Mouse (Mus musculus) embryonic facial prominence, embryonic 13.5 days (tissue): ENCODE data around the gene Zfp560. TPM values are rescaled to one million over a fixed set of nuclear protein-coding genes. Genes with fewer than 3 reads are reported as not detected.
"Not testable (repeated sequence)": the region's sequence is repeated elsewhere in the genome, so short reads cannot be mapped to it uniquely, and the experiment has no call there.

Experiments used
- ATAC-seq: fragments of 200-750 bp; cut with Nextera tagmentation; 2 replicates; pipeline ENCODE4 v1.8.0; 2017; ENCODE audit warnings: low read depth; ENCODE audit not compliant: insufficient number of reproducible peaks, insufficient read depth, low FRiP score, low TSS enrichment
- H3K27ac ChIP-seq: fragments of 300-500 bp; sonication (generic); 2 replicates; pipeline ENCODE4 v1.5.1; 2015; ENCODE audit warnings: moderate library complexity, mild to moderate bottlenecking, inconsistent platforms
- H3K27me3 ChIP-seq: fragments of 300-500 bp; sonication (generic); 2 replicates; pipeline ENCODE4 v1.6.1; 2015; ENCODE audit warnings: mild to moderate bottlenecking, inconsistent platforms
- H3K36me3 ChIP-seq: fragments of 300-500 bp; sonication (generic); 2 replicates; pipeline ENCODE4 v1.6.1; 2015; ENCODE audit warnings: mild to moderate bottlenecking, inconsistent platforms
- H3K4me1 ChIP-seq: fragments of 300-500 bp; sonication (generic); 2 replicates; pipeline ENCODE4 v1.6.1; 2015; ENCODE audit warnings: inconsistent platforms
- H3K4me2 ChIP-seq: fragments of 300-500 bp; sonication (generic); 2 replicates; pipeline ENCODE4 v1.6.1; 2015; ENCODE audit warnings: moderate library complexity, mild to moderate bottlenecking, inconsistent platforms
- H3K4me3 ChIP-seq: fragments of 300-500 bp; sonication (generic); 2 replicates; pipeline ENCODE4 v1.5.1; 2015; ENCODE audit warnings: mild to moderate bottlenecking, inconsistent platforms
- H3K9ac ChIP-seq: fragments of 300-500 bp; sonication (generic); 2 replicates; pipeline ENCODE4 v1.6.1; 2015; ENCODE audit warnings: mild to moderate bottlenecking, inconsistent platforms
- H3K9me3 ChIP-seq: fragments of 300-500 bp; sonication (generic); 2 replicates; pipeline ENCODE4 v1.6.1; 2016; ENCODE audit warnings: inconsistent platforms
- WGBS: fragments of 180-500 bp; shearing (Covaris S2); methylation state at CpG from one replicate; pipeline ENCODE4 v1.1.7; 2015; ENCODE audit warnings: mixed read lengths; 5-methylcytosine and 5-hydroxymethylcytosine counted together
- polyA plus RNA-seq: library from polyadenylated mRNA; unstranded; fragments of >200 nt; fragmentation: Nextera tagmentation; extraction: Ambion mirVana; gene quantifications from 2 replicates; pipeline ENCODE4 v1.2.1, GENCODE M21; 2015

The Zfp560 gene
- polyA plus RNA-seq = 33.3 and 37.6 TPM in 2 replicates

DNA sequence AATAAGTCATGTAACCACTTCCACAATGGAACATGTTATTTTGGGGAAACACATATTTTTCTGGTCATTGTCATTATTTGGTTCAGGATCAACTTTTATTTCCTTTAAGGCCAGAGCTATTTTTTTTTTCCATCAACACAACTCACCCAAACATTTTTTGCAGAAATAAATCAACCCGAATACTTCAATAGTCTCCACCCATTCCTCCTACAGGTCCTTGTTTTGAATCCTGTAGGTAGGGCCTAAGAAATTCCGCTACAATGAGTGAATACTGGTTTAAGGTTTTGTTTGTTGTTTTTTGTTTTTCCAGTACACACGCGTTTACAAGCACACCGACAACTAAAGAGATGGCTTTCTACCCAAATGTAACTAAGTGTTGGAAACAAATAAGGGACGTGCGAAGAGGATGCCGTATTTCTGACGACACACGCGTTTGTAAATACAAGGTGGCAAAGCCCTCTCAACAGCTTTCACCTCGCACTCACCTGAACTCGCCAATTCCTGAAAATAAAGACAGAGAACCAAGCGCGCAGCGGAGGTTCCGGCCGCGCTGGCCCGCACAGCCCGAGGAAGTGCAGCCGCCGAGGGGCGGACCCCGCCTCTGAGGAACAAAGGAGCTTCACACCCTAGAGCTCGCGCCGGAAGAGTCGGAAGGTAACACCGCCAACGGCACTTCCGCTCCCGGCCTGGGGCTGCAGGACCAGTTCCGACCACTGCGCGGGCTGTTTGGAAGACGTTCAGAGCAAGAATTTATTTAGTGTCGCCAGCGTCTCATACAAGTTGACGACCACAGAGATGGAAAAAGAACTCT lies at the start of gene Zfp560:
Gene Zfp560, minus strand, starts transcription at position 646 of the 811 bp plus-strand sequence.
- peak within 1 kb of the TSS; percentile 56 for H3K4me3 ChIP-seq

DNA sequence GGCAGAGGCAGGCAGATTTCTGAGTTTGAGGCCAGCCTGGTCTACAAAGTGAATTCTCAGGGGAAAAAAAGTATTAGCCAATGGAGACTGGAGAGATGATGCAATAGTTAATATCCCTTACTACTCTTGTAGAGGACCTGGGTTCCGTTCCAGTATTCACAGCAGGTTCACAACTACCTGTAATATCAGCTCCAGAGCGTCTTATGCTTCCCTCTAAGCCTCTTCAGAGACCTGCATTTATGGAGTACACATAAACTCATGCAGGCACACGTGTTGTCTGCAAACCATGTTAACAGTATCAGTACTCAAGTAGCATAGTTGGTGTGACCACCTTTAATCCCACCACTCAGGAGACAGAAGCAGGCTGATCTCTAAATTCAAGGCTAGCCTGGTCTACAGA lies 45.0 kb upstream of the Zfp560 start:
- Histone ChIP-seq H3K4me1 (no peaks in the 10 kb centered on the region), H3K9me3 (no peaks in the 10 kb centered on the region), H3K27ac (no peak overlapping the region), H3K4me3 (no peak overlapping the region), H3K27me3 (no peaks in the 10 kb centered on the region), H3K4me2 (no peak overlapping the region), H3K36me3 (peaks cover 10% of the 10 kb centered on the region), H3K9ac (no peak overlapping the region)
- ATAC-seq = no peak
- 84% methylated on average over 3 of the region's 3 CpGs for WGBS

More for the DNA sequence above, at the start of gene Zfp560:
- no peaks in the 10 kb centered on the region for H3K9me3 ChIP-seq
- peak within 1 kb of the TSS; percentile 77 for H3K9ac ChIP-seq
- H3K36me3 ChIP-seq = no peaks in the 10 kb centered on the region
- ATAC-seq = peak; percentile 98
- WGBS = 5% methylated on average over 40 of the region's 40 CpGs
- H3K4me2 ChIP-seq = peak within 1 kb of the TSS; percentile 80
- H3K27me3 ChIP-seq = no peaks in the 10 kb centered on the region
- H3K4me1 ChIP-seq = peaks cover 11% of the 10 kb centered on the region
- H3K27ac ChIP-seq = peak within 1 kb of the TSS; percentile 69

DNA sequence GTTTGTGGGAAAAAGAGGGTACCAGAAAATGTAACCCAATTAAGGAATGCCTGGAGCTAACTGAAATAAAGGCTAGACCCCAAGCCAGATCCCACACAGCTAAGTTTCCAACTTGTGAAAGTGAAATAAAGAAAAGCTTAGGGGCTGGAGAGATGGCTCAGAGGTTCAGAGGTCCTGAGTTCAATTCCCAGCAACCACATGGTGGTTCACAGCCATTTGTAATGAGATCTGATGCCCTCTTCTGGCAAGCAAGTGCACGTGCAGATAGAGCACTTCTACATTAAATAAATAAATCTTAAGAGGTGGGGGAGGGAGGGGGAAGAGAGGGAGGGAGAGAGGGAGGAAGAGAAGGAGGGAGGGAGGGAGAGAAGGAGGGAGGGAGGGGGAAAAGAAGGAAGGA lies 26.5 kb upstream of the Zfp560 start:
- no peak overlapping the region for H3K27ac ChIP-seq
- H3K4me1 ChIP-seq = no peaks in the 10 kb centered on the region
- ATAC-seq = no peak
- WGBS = 44% methylated on average over 1 of the region's 1 CpGs
- H3K4me3 ChIP-seq = no peak overlapping the region
- no peaks in the 10 kb centered on the region for H3K27me3 ChIP-seq
- H3K9me3 ChIP-seq = no peaks in the 10 kb centered on the region
- H3K36me3 ChIP-seq = no peaks in the 10 kb centered on the region
- no peak overlapping the region for H3K4me2 ChIP-seq
- no peak overlapping the region for H3K9ac ChIP-seq

DNA sequence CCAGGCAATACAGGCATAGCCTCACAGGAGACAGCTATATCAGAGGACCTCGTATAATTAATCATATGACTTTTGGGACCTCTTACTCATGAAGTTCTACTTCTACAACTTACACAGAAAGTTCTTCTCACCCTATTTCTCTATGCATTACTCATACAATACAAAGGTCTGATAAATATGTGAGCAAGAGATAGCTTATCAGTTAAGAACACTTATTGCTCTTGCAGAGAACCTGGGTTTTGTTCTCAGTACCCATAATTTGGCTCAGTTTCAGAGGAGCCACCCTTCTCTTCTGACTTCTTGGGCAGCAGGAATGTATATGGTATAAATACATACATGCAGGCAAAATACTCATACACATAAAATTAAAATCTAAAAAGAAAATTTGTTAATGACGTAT lies 24.3 kb upstream of the Zfp560 start:
- no peak overlapping the region for H3K4me2 ChIP-seq
- H3K27me3 ChIP-seq = no peaks in the 10 kb centered on the region
- WGBS = 80% methylated on average over 2 of the region's 2 CpGs
- no peaks in the 10 kb centered on the region for H3K9me3 ChIP-seq
- ATAC-seq = no peak
- H3K36me3 ChIP-seq = no peaks in the 10 kb centered on the region
- no peaks in the 10 kb centered on the region for H3K4me1 ChIP-seq
- H3K4me3 ChIP-seq = no peak overlapping the region
- H3K27ac ChIP-seq = no peak overlapping the region
- no peak overlapping the region for H3K9ac ChIP-seq

DNA sequence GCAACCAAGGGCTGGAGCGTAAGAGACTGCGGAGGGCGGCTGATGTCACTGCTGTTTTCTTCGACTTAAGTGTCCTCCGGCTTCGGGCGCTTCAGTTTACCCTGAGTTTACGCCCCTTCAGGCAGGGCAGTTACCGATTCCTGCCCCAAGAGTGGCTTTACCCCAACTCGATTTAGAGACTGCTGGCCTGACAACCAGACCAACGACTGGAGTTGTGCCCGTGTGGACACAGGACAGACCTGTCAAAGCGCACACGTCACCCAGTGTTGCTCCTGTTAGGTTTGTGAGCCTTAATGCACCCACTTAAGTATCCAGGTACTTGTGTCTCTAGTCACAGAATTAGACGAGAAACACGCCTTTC lies 346 bp upstream of the Zfp560 start:
- peak; percentile 67 for ATAC-seq
- Histone ChIP-seq H3K36me3 (no peaks in the 10 kb centered on the region), H3K4me3 (peak overlapping the region; percentile 56), H3K4me1 (peaks cover 11% of the 10 kb centered on the region), H3K9ac (peak overlapping the region; percentile 77), H3K27me3 (no peaks in the 10 kb centered on the region), H3K27ac (peak overlapping the region; percentile 69), H3K4me2 (peak overlapping the region; percentile 80), H3K9me3 (no peaks in the 10 kb centered on the region)
- 17% methylated on average over 16 of the region's 16 CpGs for WGBS

DNA sequence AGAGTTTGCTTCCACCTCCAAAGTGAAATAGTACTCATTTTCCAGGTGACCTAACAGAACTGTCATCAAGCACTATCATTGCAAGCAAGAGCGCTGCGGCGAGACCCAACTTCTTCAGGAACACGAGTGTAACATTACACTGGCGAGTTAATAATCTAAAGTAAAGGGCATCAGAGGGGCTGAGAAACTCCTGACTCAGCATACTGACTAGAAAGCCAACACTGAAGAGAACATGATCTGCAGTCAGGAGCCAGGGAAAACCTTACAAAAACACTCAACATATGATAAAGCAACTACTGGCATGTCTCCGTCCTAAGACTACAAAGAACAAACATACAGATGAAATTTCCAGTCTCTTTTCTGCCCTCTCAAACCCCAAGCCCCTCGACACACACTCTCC lies 1.3 kb downstream of the Zfp560 start:
- Histone ChIP-seq H3K27ac (no peak overlapping the region), H3K4me3 (peak overlapping the region; percentile 56), H3K9me3 (no peaks in the 10 kb centered on the region), H3K27me3 (no peaks in the 10 kb centered on the region), H3K4me1 (peaks cover 11% of the 10 kb centered on the region), H3K9ac (no peak overlapping the region), H3K4me2 (peak overlapping the region; percentile 80), H3K36me3 (no peaks in the 10 kb centered on the region)
- ATAC-seq = no peak
- WGBS = 88% methylated on average over 7 of the region's 7 CpGs

DNA sequence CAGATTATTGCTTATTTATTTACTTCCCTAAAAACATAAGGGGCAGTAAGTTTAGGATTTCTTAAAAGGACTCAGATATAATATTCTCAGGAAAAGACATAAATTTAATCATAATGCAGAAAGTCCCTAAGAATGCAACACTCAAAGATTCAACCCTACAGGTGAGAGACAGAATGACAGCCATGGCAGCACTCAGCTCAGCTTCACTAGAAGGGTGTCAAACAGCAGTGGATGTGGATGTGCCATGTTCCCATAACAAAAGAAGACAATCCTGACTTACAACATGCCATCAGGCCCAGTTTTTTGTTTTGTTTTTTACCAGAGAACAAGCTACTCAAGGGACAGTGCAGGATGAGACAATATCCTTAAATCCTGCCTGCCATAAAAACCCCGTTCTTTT lies 10.3 kb downstream of the Zfp560 start:
- Histone ChIP-seq H3K27ac (no peak overlapping the region), H3K9me3 (no peaks in the 10 kb centered on the region), H3K4me3 (no peak overlapping the region), H3K9ac (no peak overlapping the region), H3K4me2 (no peak overlapping the region), H3K4me1 (no peaks in the 10 kb centered on the region), H3K27me3 (no peaks in the 10 kb centered on the region), H3K36me3 (no peaks in the 10 kb centered on the region)
- ATAC-seq = no peak
- 97% methylated on average over 1 of the region's 1 CpGs for WGBS

DNA sequence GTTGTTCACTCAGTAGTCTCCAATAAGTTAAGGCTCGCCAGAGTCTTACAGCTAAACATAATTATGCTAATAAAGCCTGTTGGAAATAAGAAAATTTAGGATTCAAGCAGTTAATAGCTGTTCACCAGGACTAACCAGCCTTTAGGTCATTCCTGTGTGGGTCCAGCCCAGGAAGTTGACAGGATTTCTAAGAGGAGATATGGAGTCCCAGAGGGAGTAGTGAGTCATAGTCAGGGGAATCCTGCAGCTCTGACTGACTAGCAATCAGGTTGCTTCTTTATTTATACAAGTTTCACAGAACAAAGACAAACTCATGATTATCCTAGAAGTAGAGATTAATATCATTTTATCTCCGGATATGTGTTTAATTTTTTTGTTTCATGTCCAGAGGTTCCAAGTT lies 17.7 kb downstream of the Zfp560 start:
- ATAC-seq = no peak
- Histone ChIP-seq H3K4me1 (no peaks in the 10 kb centered on the region), H3K9ac (no peak overlapping the region), H3K4me3 (no peak overlapping the region), H3K27ac (no peak overlapping the region), H3K27me3 (no peaks in the 10 kb centered on the region), H3K36me3 (peaks cover 7% of the 10 kb centered on the region), H3K9me3 (peaks cover 18% of the 10 kb centered on the region), H3K4me2 (no peak overlapping the region)
- WGBS = 91% methylated on average over 2 of the region's 2 CpGs

DNA sequence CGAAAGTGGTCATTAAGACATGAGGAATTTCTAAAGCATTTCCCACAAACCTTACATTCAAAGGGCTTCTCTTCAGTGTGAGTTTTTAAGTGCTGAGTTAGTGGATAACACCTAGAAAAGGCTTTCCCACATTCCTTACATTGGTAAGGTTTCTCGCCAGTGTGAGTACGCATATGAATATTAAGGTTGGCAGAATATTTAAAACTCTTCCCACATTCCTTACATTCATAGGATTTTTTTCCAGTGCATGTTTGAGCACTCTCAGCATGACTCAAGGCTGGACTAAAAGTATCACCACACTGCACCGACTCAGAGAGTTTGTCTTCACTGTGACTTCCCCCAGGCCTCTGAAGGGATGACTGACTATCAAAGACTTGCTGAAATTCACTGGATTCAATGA lies 36.5 kb downstream of the Zfp560 start:
- WGBS = 89% methylated on average over 4 of the region's 4 CpGs
- no peak for ATAC-seq

DNA sequence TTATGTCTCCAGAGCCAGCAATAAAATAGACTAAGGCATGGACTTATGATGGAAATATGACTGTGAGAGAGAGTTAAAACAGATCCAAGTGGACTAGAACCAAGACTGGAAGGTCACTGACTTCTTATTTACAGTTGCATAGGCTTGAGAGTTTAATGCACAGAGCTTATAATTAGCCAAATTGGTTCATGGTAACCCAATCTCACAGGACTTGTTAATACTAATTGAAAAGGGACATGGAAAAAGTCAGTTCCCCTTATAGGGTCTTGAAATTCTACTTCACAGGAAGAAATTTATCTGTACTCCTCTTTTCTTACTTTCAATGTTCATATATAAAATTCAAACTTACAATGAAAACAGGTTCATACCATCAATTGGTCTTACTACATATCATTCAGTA lies 49.0 kb downstream of the Zfp560 start, which contains the start of gene Olfr18:
Gene Olfr18, minus strand, starts transcription at position 101 of the 400 bp plus-strand sequence.
- no peak for ATAC-seq
- H3K27ac ChIP-seq = no peak within 1 kb of the TSS
- no peak within 1 kb of the TSS for H3K9ac ChIP-seq
- no peaks in the 10 kb centered on the region for H3K4me1 ChIP-seq
- no peak within 1 kb of the TSS for H3K4me2 ChIP-seq
- no peaks in the 10 kb centered on the region for H3K27me3 ChIP-seq
- H3K36me3 ChIP-seq = no peaks in the 10 kb centered on the region
- no peak within 1 kb of the TSS for H3K4me3 ChIP-seq
- H3K9me3 ChIP-seq = no peaks in the 10 kb centered on the region

More for the DNA sequence above, 36.5 kb downstream of the Zfp560 start:
- no peak overlapping the region for H3K4me3 ChIP-seq
- peaks cover 9% of the 10 kb centered on the region for H3K9me3 ChIP-seq
- H3K4me1 ChIP-seq = no peaks in the 10 kb centered on the region
- H3K36me3 ChIP-seq = peaks cover 42% of the 10 kb centered on the region
- no peak overlapping the region for H3K9ac ChIP-seq
- no peaks in the 10 kb centered on the region for H3K27me3 ChIP-seq
- H3K27ac ChIP-seq = no peak overlapping the region
- H3K4me2 ChIP-seq = no peak overlapping the region

DNA sequence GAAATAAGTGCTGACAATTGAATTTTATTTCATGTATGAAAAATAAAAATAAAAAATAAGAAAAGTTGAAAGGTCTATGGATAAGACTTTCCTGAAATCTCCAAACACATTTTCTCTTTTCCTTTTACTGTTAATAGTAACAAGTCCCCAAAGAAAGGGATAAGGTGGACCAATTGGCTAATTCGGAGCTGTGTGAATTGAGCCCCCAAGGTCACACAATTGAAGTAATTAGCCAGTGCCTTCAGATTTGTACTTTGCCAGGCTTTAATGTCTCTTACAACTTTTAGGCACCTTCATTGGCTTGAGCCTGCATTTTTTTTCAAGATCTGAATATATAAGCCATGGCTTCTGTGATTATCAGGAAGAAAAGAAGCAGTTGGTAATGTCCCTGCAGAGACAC lies 86.7 kb downstream of the Zfp560 start, which contains the start of gene Olfr873:
Gene Olfr873, plus strand, starts transcription at position 301 of the 400 bp plus-strand sequence.
- 82% methylated on average over 1 of the region's 1 CpGs for WGBS
- H3K27ac ChIP-seq = no peak within 1 kb of the TSS
- ATAC-seq = no peak
- H3K27me3 ChIP-seq = no peaks in the 10 kb centered on the region
- H3K36me3 ChIP-seq = no peaks in the 10 kb centered on the region
- no peak within 1 kb of the TSS for H3K9ac ChIP-seq
- no peak within 1 kb of the TSS for H3K4me2 ChIP-seq
- no peaks in the 10 kb centered on the region for H3K9me3 ChIP-seq
- no peak within 1 kb of the TSS for H3K4me3 ChIP-seq
- no peaks in the 10 kb centered on the region for H3K4me1 ChIP-seq

DNA sequence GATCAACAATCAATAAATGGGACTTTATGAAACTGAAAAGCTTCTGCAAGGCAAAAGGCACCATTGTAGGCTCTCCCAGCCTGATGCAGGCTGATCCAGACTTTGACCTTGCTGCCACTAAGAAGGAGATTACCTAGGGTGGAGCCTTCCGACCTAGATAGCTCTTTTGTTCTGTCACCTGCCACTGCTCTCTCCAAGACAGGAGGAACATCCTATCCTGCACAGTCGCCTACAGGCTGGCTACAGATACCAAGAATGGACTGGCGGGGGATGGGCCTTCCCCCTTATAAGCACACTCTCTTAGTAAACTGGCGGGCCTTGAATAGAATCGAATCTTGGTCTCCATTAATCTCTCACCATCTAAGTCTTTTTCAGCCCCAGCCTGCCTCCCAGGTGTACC lies 89.4 kb downstream of the Zfp560 start:
- not testable (repeated sequence) for ATAC-seq
- WGBS = 82% methylated on average over 5 of the region's 5 CpGs

More for the DNA sequence above, 89.4 kb downstream of the Zfp560 start:
- H3K4me2 ChIP-seq, H3K27ac ChIP-seq, H3K4me1 ChIP-seq, H3K9ac ChIP-seq, H3K36me3 ChIP-seq, H3K27me3 ChIP-seq, H3K4me3 ChIP-seq, H3K9me3 ChIP-seq: not testable (repeated sequence)
